Mouse (Mus musculus) cortical plate, adult 2 months (tissue): ENCODE data around the gene Tmem212.
"Not testable (repeated sequence)": the region's sequence is repeated elsewhere in the genome, so short reads cannot be mapped to it uniquely, and the experiment has no call there.

Source experiments
- CTCF ChIP-seq: fragments of 200-500 bp; IDR thresholded peaks from 2 replicates; pipeline ENCODE4 v1.5.1; 2011; ENCODE audit warnings: mild to moderate bottlenecking, control low read depth, low read length; ENCODE audit not compliant: insufficient read depth; ENCODE audit errors: extremely low read depth
- POLR2A ChIP-seq: fragments of 200-500 bp; IDR thresholded peaks from 2 replicates; pipeline ENCODE4 v1.6.1; 2011; ENCODE audit warnings: mild to moderate bottlenecking, low read length, control low read depth; ENCODE audit not compliant: insufficient read depth; ENCODE audit errors: extremely low read depth

GRCm38 (mm10) chr3:27945397-27945796, 49.2 kb upstream of the Tmem212 start:
- TF ChIP-seq POLR2A, CTCF: not testable (repeated sequence)
